Mouse (Mus musculus): Measurements from ENCODE around the gene Vmn1r35.

- TF ChIP-seq ZC3H11A (IDR thresholded peaks at IDR 0.05; ENCODE audit: borderline replicate concordance, low read depth, low read length) (no peak), CHD2 (IDR thresholded peaks at IDR 0.05; ENCODE audit: low read depth, low read length) (no peak), HCFC1 (IDR thresholded peaks at IDR 0.05; ENCODE audit: borderline replicate concordance, insufficient read depth, low read length) (no peak), MAFK (IDR thresholded peaks at IDR 0.05; ENCODE audit: insufficient read depth, low read depth, low read length) (no peak)
Observed at GRCm38 (mm10) chr6:66713854-66714253, 28.1 kb upstream of the Vmn1r35 start.

Measured in ES-E14 (cell line).